Comparison of ENCODE assay signal across 28 mouse cellular contexts in genomic region chr12:3539605-3540004, GRCm38 (mm10). TPM values are rescaled to one million over a fixed set of nuclear protein-coding genes. Genes with fewer than 3 reads are reported as not detected.
DNase-seq lines count a peak whose midpoint lies in the region; ATAC-seq and TF ChIP-seq lines count a peak whose summit lies in the region.
"Had no signal": no experiment of that assay in that cellular context is flagged by ENCODE, and none has a peak within 500 bp of the region (broad histone marks: within the 10 kb centered on the region; RNA-seq: fewer than 3 reads in every experiment).

No protein-coding gene starts in this region.

- no peak overlapping the region for H3K9ac ChIP-seq in liver, embryonic 15.5 days
- no peak overlapping the region for H3K9ac ChIP-seq in liver, embryonic 12.5 days
- H3K9ac ChIP-seq in liver, postnatal 0 days (replicated peaks): no peak overlapping the region
- H3K9ac ChIP-seq: embryonic facial prominence, embryonic 13.5 days; forebrain, embryonic 12.5 days; forebrain, embryonic 15.5 days; hindbrain, embryonic 13.5 days had no signal

- H3K4me1 ChIP-seq in heart, embryonic 10.5 days: no peaks in the 10 kb centered on the region
- no peaks in the 10 kb centered on the region for H3K4me1 ChIP-seq in liver, embryonic 15.5 days (replicated peaks)
- no peaks in the 10 kb centered on the region for H3K4me1 ChIP-seq in liver, embryonic 12.5 days
- H3K4me1 ChIP-seq in liver, postnatal 0 days (ENCODE audit: insufficient read depth): 0 out of 2 replicates have a peak, but pooled peaks cover 3% of the 10 kb centered on the region
- H3K4me1 ChIP-seq: embryonic facial prominence, embryonic 10.5 days; forebrain, embryonic 12.5 days; forebrain, embryonic 15.5 days; hindbrain, embryonic 10.5 days; hindbrain, embryonic 13.5 days had no signal

- TF ChIP-seq CTCF in liver, postnatal 0 days (IDR thresholded peaks at IDR 0.05; ENCODE audit: low read depth): no peak

- H3K4me2 ChIP-seq in liver, embryonic 15.5 days: no peak overlapping the region
- H3K4me2 ChIP-seq in liver, embryonic 12.5 days: no peak overlapping the region
- no peak overlapping the region for H3K4me2 ChIP-seq in liver, postnatal 0 days (ENCODE audit: low read depth, low read length)
- H3K4me2 ChIP-seq: embryonic facial prominence, embryonic 13.5 days; forebrain, embryonic 12.5 days; forebrain, embryonic 15.5 days; heart, embryonic 11.5 days; hindbrain, embryonic 13.5 days had no signal

- no peak overlapping the region for H3K27ac ChIP-seq in heart, embryonic 10.5 days
- H3K27ac ChIP-seq in liver, embryonic 15.5 days (replicated peaks): peak overlapping the region; percentile 38; the same call in 1 of the 2 replicates
- no peak overlapping the region for H3K27ac ChIP-seq in liver, embryonic 12.5 days
- H3K27ac ChIP-seq in liver, postnatal 0 days (ENCODE audit: low read depth): no peak overlapping the region
- H3K27ac ChIP-seq: embryonic facial prominence, embryonic 10.5 days; embryonic facial prominence, embryonic 13.5 days; forebrain, embryonic 12.5 days; forebrain, embryonic 15.5 days; heart, adult 2 months; hindbrain, embryonic 10.5 days; hindbrain, embryonic 13.5 days had no signal

- no peaks in the 10 kb centered on the region for H3K27me3 ChIP-seq in heart, embryonic 10.5 days (ENCODE audit: insufficient read depth, poor library complexity, severe bottlenecking)
- no peaks in the 10 kb centered on the region for H3K27me3 ChIP-seq in liver, embryonic 15.5 days
- H3K27me3 ChIP-seq in liver, embryonic 12.5 days (replicated peaks): no peaks in the 10 kb centered on the region
- H3K27me3 ChIP-seq in liver, postnatal 0 days (ENCODE audit: insufficient read depth, low read length): no peaks in the 10 kb centered on the region
- H3K27me3 ChIP-seq: embryonic facial prominence, embryonic 13.5 days; forebrain, embryonic 12.5 days; forebrain, embryonic 15.5 days; hindbrain, embryonic 13.5 days had no signal

- no peak overlapping the region for H3K4me3 ChIP-seq in heart, embryonic 10.5 days
- H3K4me3 ChIP-seq in liver, embryonic 15.5 days (replicated peaks): no peak overlapping the region
- no peak overlapping the region for H3K4me3 ChIP-seq in liver, embryonic 12.5 days
- H3K4me3 ChIP-seq in liver, postnatal 0 days (ENCODE audit: low read depth, low read length): no peak overlapping the region
- H3K4me3 ChIP-seq: embryonic facial prominence, embryonic 10.5 days; embryonic facial prominence, embryonic 13.5 days; erythroblast, embryonic 14.5 days; forebrain, embryonic 12.5 days; forebrain, embryonic 15.5 days; heart, adult 2 months; hindbrain, embryonic 10.5 days; hindbrain, embryonic 13.5 days had no signal

- H3K9me3 ChIP-seq in heart, embryonic 10.5 days: peaks cover 6% of the 10 kb centered on the region; the same call in 1 of the 2 replicates
- H3K9me3 ChIP-seq in liver, embryonic 15.5 days (replicated peaks): no peaks in the 10 kb centered on the region
- no peaks in the 10 kb centered on the region for H3K9me3 ChIP-seq in liver, embryonic 12.5 days (replicated peaks)
- H3K9me3 ChIP-seq in liver, postnatal 0 days (ENCODE audit: low read length): no peaks in the 10 kb centered on the region
- H3K9me3 ChIP-seq: embryonic facial prominence, embryonic 10.5 days; forebrain, embryonic 15.5 days; G1E; hindbrain, embryonic 13.5 days had no signal

- 68% methylated on average over 2 of the region's 2 CpGs for WGBS in heart, embryonic 10.5 days
- WGBS in liver, embryonic 15.5 days (ENCODE audit: insufficient replicate concordance): 51% methylated on average over 2 of the region's 2 CpGs
- 46% methylated on average over 2 of the region's 2 CpGs for WGBS in liver, embryonic 12.5 days (ENCODE audit: insufficient replicate concordance)
- WGBS in liver, postnatal 0 days (ENCODE audit: insufficient replicate concordance): 52% methylated on average over 2 of the region's 2 CpGs

- peak; percentile 66 for DNase-seq in heart, adult 11 months
- no peak for DNase-seq in heart, embryonic 10.5 days (ENCODE audit: low spot score)
- DNase-seq in liver, postnatal 0 days: no peak
- no peak for DNase-seq in frontal cortex, adult 2 months (ENCODE audit: extremely low spot score in 1 of 2, low spot score in 1 of 2)
- no peak for DNase-seq in gastrocnemius, postnatal 14 days
- DNase-seq: adrenal gland, adult 8-10 months; adrenal gland, postnatal 25 days; cerebellum, adult 11-12 months; cerebellum, adult 8-10 months; cerebellum, postnatal 10 days; cerebellum, postnatal 36 days; embryo, embryonic 11 days; gastrocnemius, postnatal 10 days; heart, adult 2 months; heart, postnatal 36 days had no signal

- peak; percentile 60 for ATAC-seq in liver, embryonic 15.5 days (ENCODE audit: insufficient read depth)
- no peak for ATAC-seq in liver, embryonic 12.5 days
- peak; percentile 68 for ATAC-seq in liver, postnatal 0 days
- ATAC-seq: activated CD4-positive, CD25-positive, alpha-beta regulatory T cell, adult 4 months; forebrain, embryonic 15.5 days; hindbrain, embryonic 16.5 days had no signal

- H3K36me3 ChIP-seq in heart, embryonic 10.5 days: no peaks in the 10 kb centered on the region
- H3K36me3 ChIP-seq in liver, embryonic 15.5 days (replicated peaks): no peaks in the 10 kb centered on the region
- no peaks in the 10 kb centered on the region for H3K36me3 ChIP-seq in liver, embryonic 12.5 days
- no peaks in the 10 kb centered on the region for H3K36me3 ChIP-seq in liver, postnatal 0 days (replicated peaks; ENCODE audit: insufficient read depth, low read length)
- H3K36me3 ChIP-seq: embryonic facial prominence, embryonic 10.5 days; embryonic facial prominence, embryonic 13.5 days; forebrain, embryonic 12.5 days; forebrain, embryonic 15.5 days; G1E; hindbrain, embryonic 10.5 days; hindbrain, embryonic 13.5 days had no signal

- intact Hi-C loops in gastrocnemius, postnatal 14 days (cut with DNase I; ENCODE audit: low total_unique reads): no loop called here

- no peak for TF ChIP-seq EP300 in liver, postnatal 0 days (IDR thresholded peaks at IDR 0.05; ENCODE audit: low read depth)

RNA-seq across cellular contexts. Expression of gene Dtnb, which starts 32.6 kb away (rescaled TPM):
- 20.3 and 28.7 TPM in 2 replicates for polyA plus RNA-seq in heart, embryonic 10.5 days (2016; fragmentation: Nextera tagmentation; extraction: Ambion mirVana)
- polyA plus RNA-seq in liver, embryonic 15.5 days (2015; fragmentation: Nextera tagmentation; extraction: Ambion mirVana): 21.5 and 25.5 TPM in 2 replicates
- polyA plus RNA-seq in liver, embryonic 12.5 days (2016; fragmentation: Nextera tagmentation; extraction: Ambion mirVana): 22.6 and 26.3 TPM in 2 replicates
- polyA plus RNA-seq in liver, postnatal 0 days (2015; fragmentation: Nextera tagmentation; extraction: Ambion mirVana): 15.7 and 16.2 TPM in 2 replicates
- polyA plus RNA-seq in frontal cortex, adult 2 months (2012; rRNA removed): 125 and 137 TPM in 2 replicates
- total RNA-seq in gastrocnemius, postnatal 14 days (2021): 1 to 10 TPM; 3.2 to 3.4 TPM
- polyA plus RNA-seq: G1E had no signal
